Mouse (Mus musculus) E14TG2a.4 (cell line): ENCODE data around the gene Gne.

Experiments used
- CTCF ChIP-seq: conservative IDR thresholded peaks from 2 replicates; pipeline ENCODE4 v1.5.1; 2014; ENCODE audit warnings: low read length
- POU5F1 ChIP-seq: IDR thresholded peaks from 2 replicates; pipeline ENCODE4 v1.6.1; 2014; ENCODE audit warnings: low read length, borderline replicate concordance

DNA sequence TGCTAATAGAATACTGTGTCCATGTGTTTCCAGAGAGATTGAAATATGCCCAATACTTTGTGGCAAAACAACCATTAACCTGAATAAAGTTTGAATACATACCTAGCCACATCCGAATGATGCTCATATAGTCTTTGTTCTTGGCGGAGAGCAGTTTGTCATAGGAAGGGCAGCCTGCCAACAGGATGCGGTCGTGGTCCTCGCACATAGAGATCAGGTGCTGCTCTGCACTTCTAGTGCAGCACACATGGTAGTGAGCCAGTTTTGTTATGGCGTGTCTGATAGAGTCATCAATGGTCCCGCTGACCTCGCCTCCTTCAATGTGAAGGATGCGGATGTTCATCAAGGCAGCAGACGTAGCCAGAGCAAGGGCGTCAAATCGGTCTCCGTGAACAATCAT lies 24.3 kb downstream of the Gne start:
- TF ChIP-seq CTCF, result no peak
- no peak for TF ChIP-seq POU5F1
